Mouse (Mus musculus) thymus, adult 18-20 months (tissue): ENCODE measurements around the gene Arpc3.

Experiments
- DNase-seq, 2 experiments: peaks; one replicate each; pipeline ENCODE4 v3.0.0; 2022; ENCODE audit warnings: mixed read lengths in 2 of 2

Gene Arpc3

GRCm38 (mm10) chr5:122391786-122392180, at the start of gene Arpc3:
Gene Arpc3, plus strand, starts transcription at chr5:122391878.
- DNase-seq, result peak; percentile 72 to 78

GRCm38 (mm10) chr5:122342874-122343273, 48.8 kb upstream of the Arpc3 start:
- DNase-seq, result no peak

GRCm38 (mm10) chr5:122343768-122344167, 47.9 kb upstream of the Arpc3 start:
- DNase-seq, result no peak

- DNase-seq, result peak; percentile 50 to 67
Measured at GRCm38 (mm10) chr5:122344260-122344659, 47.4 kb upstream of the Arpc3 start.

- DNase-seq, result no peak
Measured at GRCm38 (mm10) chr5:122345777-122346176, 45.9 kb upstream of the Arpc3 start.

- DNase-seq, result peak; percentile 96 to 97
Measured at GRCm38 (mm10) chr5:122353807-122354491, 37.7 kb upstream of the Arpc3 start, which contains the start of the genes Rad9b and Vps29. Gene Rad9b, minus strand, starts transcription at chr5:122354233. Gene Vps29, plus strand, starts transcription at chr5:122354369.

GRCm38 (mm10) chr5:122354492-122355067, 37.1 kb upstream of the Arpc3 start:
- DNase-seq, result no peak

- DNase-seq, result no peak
Measured at GRCm38 (mm10) chr5:122371591-122372191, 20.0 kb upstream of the Arpc3 start, which contains the start of gene Gpn3. Gene Gpn3, plus strand, starts transcription at chr5:122371876.

GRCm38 (mm10) chr5:122372192-122372769, 19.4 kb upstream of the Arpc3 start, which contains the start of gene Fam216a:
Gene Fam216a, minus strand, starts transcription at chr5:122372364.
- DNase-seq, result peak; percentile 99 to 100

GRCm38 (mm10) chr5:122372878-122373277, 18.8 kb upstream of the Arpc3 start:
- DNase-seq, result no peak

GRCm38 (mm10) chr5:122377101-122377833, 14.4 kb upstream of the Arpc3 start:
- no peak for DNase-seq

- no peak for DNase-seq
Measured at GRCm38 (mm10) chr5:122378171-122378570, 13.5 kb upstream of the Arpc3 start.

- DNase-seq, result peak; percentile 52 to 54
Measured at GRCm38 (mm10) chr5:122379374-122380155, 12.1 kb upstream of the Arpc3 start.

- peak in 1 of 2 experiments; percentile 3 for DNase-seq
Measured at GRCm38 (mm10) chr5:122390006-122390405, 1.7 kb upstream of the Arpc3 start.

- peak in 1 of 2 experiments; percentile 2 for DNase-seq
Measured at GRCm38 (mm10) chr5:122390671-122391070, 1.0 kb upstream of the Arpc3 start.

GRCm38 (mm10) chr5:122391178-122391785, 396 bp upstream of the Arpc3 start:
- DNase-seq, result peak in 1 of 2 experiments; percentile 6

GRCm38 (mm10) chr5:122392227-122393004, 738 bp downstream of the Arpc3 start:
- peak in 1 of 2 experiments; percentile 47 for DNase-seq

GRCm38 (mm10) chr5:122393887-122394286, 2.2 kb downstream of the Arpc3 start:
- peak in 1 of 2 experiments; percentile 43 for DNase-seq

- DNase-seq, result peak in 1 of 2 experiments; percentile 41
Measured at GRCm38 (mm10) chr5:122396791-122397190, 5.1 kb downstream of the Arpc3 start.

GRCm38 (mm10) chr5:122397495-122397894, 5.8 kb downstream of the Arpc3 start:
- no peak for DNase-seq
